Mouse (Mus musculus) bone marrow macrophage, adult 2 months (primary cell): Measurements from ENCODE around the gene Igsf3.

ENCODE experiments used
- CTCF ChIP-seq: IDR thresholded peaks from 2 replicates; pipeline ENCODE4 v1.5.1; 2012; ENCODE audit warnings: low read depth, mild to moderate bottlenecking, low read length, moderate library complexity
- POLR2A ChIP-seq: IDR thresholded peaks from 2 replicates; pipeline ENCODE4 v1.6.1; 2012; ENCODE audit warnings: mild to moderate bottlenecking, low read depth, low read length, borderline replicate concordance

DNA sequence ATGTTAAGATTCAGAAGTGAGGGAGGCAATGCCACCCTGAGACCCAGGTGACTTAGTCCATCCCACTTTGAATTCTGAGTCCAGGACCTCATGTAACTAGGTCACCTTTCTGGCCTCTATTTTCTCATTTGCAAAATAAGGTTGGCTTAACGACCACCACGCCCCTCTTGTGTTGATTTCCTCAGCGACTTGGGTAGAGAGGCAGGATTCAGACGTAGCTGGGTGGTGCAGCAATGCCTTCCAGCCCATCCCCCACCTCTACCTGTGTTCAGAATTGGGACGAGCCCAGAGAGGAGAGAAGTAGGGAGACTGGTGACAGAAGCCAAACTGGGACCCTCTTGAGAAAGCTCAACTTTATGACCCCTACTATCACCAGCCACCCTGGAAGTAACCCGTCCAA is 31.6 kb upstream of the Igsf3 start:
- TF ChIP-seq POLR2A, result no peak
- no peak for TF ChIP-seq CTCF
